ENCODE assay signal across 13 mouse cellular contexts in the genomic region with DNA sequence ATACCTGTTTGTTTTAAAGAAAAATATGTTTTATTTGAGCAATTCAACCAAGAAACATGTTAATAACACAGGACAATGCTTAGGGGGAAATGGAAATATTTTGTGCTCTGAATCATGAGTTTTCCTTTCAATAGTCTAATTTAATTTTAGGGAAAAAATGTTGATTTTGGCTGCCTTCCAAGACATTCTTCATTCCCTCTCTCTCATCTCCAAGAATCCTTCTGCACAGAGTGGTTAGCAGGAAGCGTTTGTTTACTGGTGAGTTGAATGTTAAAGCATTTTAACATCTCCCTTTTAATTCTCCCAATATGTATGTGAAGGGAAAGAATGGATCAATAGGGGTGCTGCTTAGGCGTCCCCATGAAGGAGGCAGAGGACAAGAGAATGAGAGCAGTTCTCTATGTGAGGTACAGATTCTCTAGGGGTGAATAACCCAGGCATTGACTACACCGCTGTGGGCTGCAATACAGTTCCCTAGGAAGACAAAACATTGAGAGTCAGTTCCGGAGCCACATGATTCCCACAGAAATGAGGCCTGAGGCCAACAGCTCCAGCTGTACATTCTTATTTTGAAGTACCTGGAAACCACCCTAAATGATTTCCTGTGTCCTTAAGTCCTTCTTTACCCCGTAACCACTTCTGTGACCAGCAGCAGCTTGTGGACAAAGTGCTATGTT.
DNase-seq lines count a peak whose midpoint lies in the region; ATAC-seq and TF ChIP-seq lines count a peak whose summit lies in the region.
"Had no signal": no experiment of that assay in that cellular context is flagged by ENCODE, and none has a peak within 500 bp of the region (broad histone marks: within the 10 kb centered on the region; RNA-seq: fewer than 3 reads in every experiment).

No protein-coding gene starts in this region.

- CTCF ChIA-PET in Patski (lab: Charles Lee), result no interaction called here

- no peak overlapping the region for H3K4me2 ChIP-seq in hindbrain, postnatal 0 days (ENCODE audit: low read depth, low read length)
- H3K4me2 ChIP-seq in hindbrain, embryonic 11.5 days (replicated peaks; ENCODE audit: low read depth, low read length), result no peak overlapping the region
- H3K4me2 ChIP-seq: liver, embryonic 13.5 days had no signal

- ATAC-seq in hindbrain, postnatal 0 days, result 0 out of 2 replicates have a peak, but pooled peaks have one; percentile 32
- no peak for ATAC-seq in hindbrain, embryonic 11.5 days (ENCODE audit: low FRiP score)
- peak; percentile 76 for ATAC-seq in Patski
- no peak for ATAC-seq in megakaryocyte, adult 5-6 weeks (ENCODE audit: poor library complexity, severe bottlenecking)
- ATAC-seq in activated CD4-positive, CD25-positive, alpha-beta regulatory T cell, adult 4 months, result no peak

- POLR2A ChIA-PET in Patski (lab: Charles Lee), result no interaction called here

- TF ChIP-seq CTCF in hindbrain, postnatal 0 days (IDR thresholded peaks at IDR 0.05; ENCODE audit: low read depth), result no peak
- TF ChIP-seq CTCF in Patski (IDR thresholded peaks at IDR 0.05), result no peak

- H3K27ac ChIP-seq in hindbrain, postnatal 0 days, result peak overlapping the region; percentile 28; the same call in 1 of the 2 replicates
- H3K27ac ChIP-seq in hindbrain, embryonic 11.5 days (ENCODE audit: low read depth, low read length), result no peak overlapping the region
- H3K27ac ChIP-seq: liver, embryonic 13.5 days had no signal

- in situ Hi-C loops in Patski (cut with MboI; ENCODE audit: low pct_unique_long_range_greater_than_20kb), result no loop called here

- 30% methylated on average over 5 of the region's 5 CpGs for WGBS in hindbrain, postnatal 0 days
- WGBS in hindbrain, embryonic 11.5 days, result 56% methylated on average over 5 of the region's 5 CpGs

- no peak overlapping the region for H3K9ac ChIP-seq in hindbrain, postnatal 0 days (replicated peaks; ENCODE audit: low read length)
- no peak overlapping the region for H3K9ac ChIP-seq in hindbrain, embryonic 11.5 days (ENCODE audit: low read depth, low read length)
- H3K9ac ChIP-seq: liver, embryonic 13.5 days had no signal

- no peaks in the 10 kb centered on the region for H3K4me1 ChIP-seq in hindbrain, postnatal 0 days (ENCODE audit: insufficient read depth, low read length)
- no peaks in the 10 kb centered on the region for H3K4me1 ChIP-seq in hindbrain, embryonic 11.5 days (replicated peaks; ENCODE audit: control insufficient read depth, insufficient read depth, low read length)
- H3K4me1 ChIP-seq: liver, embryonic 13.5 days had no signal

- H3K36me3 ChIP-seq in hindbrain, postnatal 0 days (ENCODE audit: insufficient read depth, low read length), result no peaks in the 10 kb centered on the region
- no peaks in the 10 kb centered on the region for H3K36me3 ChIP-seq in hindbrain, embryonic 11.5 days (ENCODE audit: control insufficient read depth, insufficient read depth, low read length)
- H3K36me3 ChIP-seq: liver, embryonic 13.5 days had no signal

- no peaks in the 10 kb centered on the region for H3K27me3 ChIP-seq in hindbrain, postnatal 0 days (ENCODE audit: insufficient read depth, low read length)
- no peaks in the 10 kb centered on the region for H3K27me3 ChIP-seq in hindbrain, embryonic 11.5 days (ENCODE audit: control insufficient read depth, insufficient read depth, low read length)
- H3K27me3 ChIP-seq in Patski, result no peaks in the 10 kb centered on the region
- H3K27me3 ChIP-seq: liver, embryonic 13.5 days had no signal

- no peak overlapping the region for H3K4me3 ChIP-seq in hindbrain, postnatal 0 days (ENCODE audit: low read length)
- H3K4me3 ChIP-seq in hindbrain, embryonic 11.5 days (ENCODE audit: low read depth, low read length), result no peak overlapping the region
- H3K4me3 ChIP-seq: liver, embryonic 13.5 days had no signal

- DNase-seq in hindbrain, postnatal 0 days (ENCODE audit: low spot score), result peak; percentile 20
- no peak for DNase-seq in hindbrain, embryonic 11.5 days (ENCODE audit: low spot score)
- DNase-seq in Patski (ENCODE audit: low read depth, low spot score), result peak; percentile 65
- DNase-seq in heart, adult 8-10 months (ENCODE audit: low spot score), result peak; percentile 44
- DNase-seq in kidney, postnatal 25 days, result peak; percentile 1 to 17
- no peak for DNase-seq in right cerebral cortex, postnatal 14 days
- DNase-seq: adrenal gland, postnatal 14 days; cerebellum, postnatal 36 days; liver, embryonic 13.5 days; right cerebral cortex, postnatal 25 days; thymus, postnatal 4 days had no signal

- H3K9me3 ChIP-seq in hindbrain, postnatal 0 days (ENCODE audit: low read length), result no peaks in the 10 kb centered on the region
- H3K9me3 ChIP-seq in hindbrain, embryonic 11.5 days (ENCODE audit: control insufficient read depth, low read length), result no peaks in the 10 kb centered on the region
- H3K9me3 ChIP-seq: liver, embryonic 13.5 days had no signal

Comparison
In these comparisons a context has a peak if more than half of its experiments do, and no peak if none do; other contexts are left out.
1. ATAC-seq: peak in hindbrain, postnatal 0 days (single experiment) and Patski (single experiment); none in hindbrain, embryonic 11.5 days (single experiment), megakaryocyte, adult 5-6 weeks (single experiment) and activated CD4-positive, CD25-positive, alpha-beta regulatory T cell, adult 4 months (single experiment).
2. DNase-seq: peak in hindbrain, postnatal 0 days (single experiment), Patski (single experiment), heart, adult 8-10 months (single experiment) and kidney, postnatal 25 days (2 of 2); none in hindbrain, embryonic 11.5 days (single experiment) and right cerebral cortex, postnatal 14 days (single experiment).